Mouse (Mus musculus) lung, postnatal 0 days (tissue): Measurements from ENCODE around the gene Zfp260. TPM values are rescaled to one million over a fixed set of nuclear protein-coding genes. Genes with fewer than 3 reads are reported as not detected.

ENCODE experiments used
- ATAC-seq: fragments of 200-750 bp; cut with Nextera tagmentation; 2 replicates; pipeline ENCODE4 v1.8.0; 2017; ENCODE audit warnings: moderate library complexity
- DNase-seq: peaks from one replicate; pipeline ENCODE4 v3.0.0-alpha.2; 2016; ENCODE audit warnings: low spot score
- H3K27ac ChIP-seq: fragments of 300-500 bp; sonication (generic); 2 replicates; pipeline ENCODE4 v1.5.1; 2014; ENCODE audit warnings: antibody characterized with exemption, mild to moderate bottlenecking, low read length, mixed read lengths
- H3K27me3 ChIP-seq: fragments of 300-500 bp; sonication (generic); replicated peaks from 2 replicates; pipeline ENCODE4 v1.6.1; 2014; ENCODE audit warnings: low read length, mixed read lengths; ENCODE audit not compliant: insufficient read depth
- H3K36me3 ChIP-seq: fragments of 300-500 bp; sonication (generic); 2 replicates; pipeline ENCODE4 v1.6.1; 2014; ENCODE audit warnings: low read length, mixed read lengths; ENCODE audit not compliant: insufficient read depth
- H3K4me1 ChIP-seq: fragments of 300-500 bp; sonication (generic); 2 replicates; pipeline ENCODE4 v1.6.1; 2014; ENCODE audit warnings: antibody characterized with exemption, low read depth, low read length, mixed read lengths; ENCODE audit not compliant: insufficient read depth
- H3K4me2 ChIP-seq: fragments of 300-500 bp; sonication (generic); replicated peaks from 2 replicates; pipeline ENCODE4 v1.6.1; 2014; ENCODE audit warnings: low read depth, mild to moderate bottlenecking, low read length, moderate library complexity, mixed read lengths
- H3K4me3 ChIP-seq: fragments of 300-500 bp; sonication (generic); 2 replicates; pipeline ENCODE4 v1.5.1; 2014; ENCODE audit warnings: low read depth, low read length
- H3K9ac ChIP-seq: fragments of 300-500 bp; sonication (generic); replicated peaks from 2 replicates; pipeline ENCODE4 v1.6.1; 2014; ENCODE audit warnings: low read depth, mild to moderate bottlenecking
- H3K9me3 ChIP-seq: fragments of 300-500 bp; sonication (generic); 2 replicates; pipeline ENCODE4 v1.6.1; 2016; ENCODE audit warnings: low read length, mixed read lengths
- CTCF ChIP-seq: IDR thresholded peaks from 2 replicates; pipeline ENCODE4 v1.5.1; 2016; ENCODE audit warnings: antibody characterized with exemption, mild to moderate bottlenecking
- EP300 ChIP-seq: IDR thresholded peaks from 2 replicates; pipeline ENCODE4 v1.6.1; 2016; ENCODE audit warnings: antibody characterized with exemption, mild to moderate bottlenecking, control low read depth
- WGBS: fragments of 180-500 bp; shearing (Covaris S2); extraction: QIAGEN DNeasy Blood & Tissue Kit; methylation state at CpG from one replicate; pipeline ENCODE4 v1.1.7; 2014; 5-methylcytosine and 5-hydroxymethylcytosine counted together
- microRNA-seq: library from miRNA; unstranded; fragments of <30 nt; microRNA quantifications from one replicate; pipeline ENCODE4, GENCODE M21; 2016
- polyA plus RNA-seq: library from polyadenylated mRNA; unstranded; fragments of >200 nt; fragmentation: Nextera tagmentation; extraction: Ambion mirVana; gene quantifications from 2 replicates; pipeline ENCODE4 v1.2.1, GENCODE M21; 2015

Zfp260 gene
- polyA plus RNA-seq, 1 experiment from 2014 or later: 58.4 TPM

DNA sequence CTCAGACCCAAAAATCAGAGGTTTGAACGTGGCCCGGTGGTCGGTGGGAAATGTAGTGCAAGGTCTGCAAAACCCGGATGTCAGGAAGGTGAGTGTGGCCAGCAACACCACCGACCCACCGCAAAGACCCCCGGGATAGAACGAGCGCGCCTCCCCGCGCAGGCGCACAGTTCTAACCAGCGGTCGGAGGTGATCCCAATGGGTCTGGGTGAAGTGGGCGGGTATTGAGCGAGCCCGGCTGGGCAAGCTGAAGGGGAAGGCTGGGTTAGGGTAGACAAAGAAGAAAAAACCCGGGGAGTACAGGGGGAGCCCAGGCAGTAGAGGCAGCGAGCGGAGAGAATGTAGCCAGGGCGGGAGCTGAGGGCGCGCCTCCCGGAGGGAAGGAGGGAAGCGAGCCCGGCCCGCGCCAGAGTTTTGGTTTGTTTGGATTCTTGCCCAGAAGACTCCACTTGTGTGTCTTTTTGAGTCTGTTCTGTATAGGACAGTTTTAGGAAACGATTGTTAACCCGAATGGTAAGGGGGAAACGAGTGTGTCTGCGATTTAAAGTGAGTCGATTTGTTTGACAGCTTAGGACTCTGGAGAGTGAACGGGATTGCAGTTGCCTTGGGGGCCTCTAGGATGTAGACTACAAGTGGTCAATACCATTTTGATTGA lies 49.1 kb downstream of the Zfp260 start:
- H3K27me3 ChIP-seq: no peaks in the 10 kb centered on the region
- H3K9ac ChIP-seq: peak overlapping the region; percentile 55
- H3K4me1 ChIP-seq: no peaks in the 10 kb centered on the region
- peaks cover 3% of the 10 kb centered on the region; the same call in 1 of the 2 replicates for H3K9me3 ChIP-seq
- WGBS: under 1% methylated on average over 35 of the region's 35 CpGs
- peak; percentile 88 for ATAC-seq
- no peaks in the 10 kb centered on the region for H3K36me3 ChIP-seq
- H3K27ac ChIP-seq: no peak overlapping the region
- TF ChIP-seq EP300 (no peak), CTCF (0 out of 2 replicates have a peak, but pooled peaks have one; percentile 25)
- H3K4me2 ChIP-seq: peak overlapping the region; percentile 80
- peak; percentile 82 for DNase-seq
- peak overlapping the region; percentile 50 for H3K4me3 ChIP-seq

DNA sequence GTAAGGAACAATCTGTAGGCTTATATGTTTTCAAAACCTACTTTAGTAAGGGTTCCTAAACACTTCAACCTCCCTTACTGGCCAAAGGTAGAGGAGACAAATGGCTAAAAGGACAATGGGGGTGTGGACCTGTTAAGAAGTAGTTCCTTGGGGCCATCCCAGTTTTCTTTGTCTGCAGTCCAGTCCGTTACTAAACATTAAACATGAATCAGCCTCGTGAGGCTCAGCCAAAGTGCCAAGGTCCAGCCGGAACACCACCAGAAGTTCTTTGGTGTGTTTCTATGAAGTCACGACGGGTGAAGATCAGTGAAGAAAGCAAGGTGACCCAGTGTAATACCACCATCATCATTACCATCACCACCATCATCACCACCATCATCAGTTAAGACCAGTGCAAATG lies 52.4 kb downstream of the Zfp260 start:
- Histone ChIP-seq H3K36me3 (no peaks in the 10 kb centered on the region), H3K9ac (no peak overlapping the region), H3K4me1 (no peaks in the 10 kb centered on the region), H3K4me2 (no peak overlapping the region), H3K9me3 (peaks cover 20% of the 10 kb centered on the region), H3K27me3 (no peaks in the 10 kb centered on the region), H3K27ac (no peak overlapping the region), H3K4me3 (no peak overlapping the region)
- 89% methylated on average over 5 of the region's 5 CpGs for WGBS
- DNase-seq: no peak
- TF ChIP-seq EP300 (no peak), CTCF (no peak)
- ATAC-seq: no peak

DNA sequence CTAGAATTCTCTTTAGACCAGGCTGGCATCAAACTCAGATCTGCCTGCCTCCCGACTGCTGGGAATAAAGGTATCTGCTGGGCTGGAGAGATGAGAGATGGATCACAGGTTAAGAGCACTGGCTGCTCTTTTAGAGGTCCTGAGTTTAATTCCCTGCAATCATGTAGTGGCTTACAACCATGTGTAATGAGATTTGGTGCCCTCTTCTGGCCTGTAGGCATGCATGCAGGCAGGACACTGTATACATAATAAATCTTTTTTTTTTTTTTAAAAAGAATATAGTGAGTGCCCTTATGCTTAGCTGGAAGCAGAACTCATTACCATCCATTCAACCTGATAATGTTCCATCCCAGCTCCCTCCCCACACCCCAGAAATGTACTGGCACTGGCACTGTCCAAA lies 59.5 kb downstream of the Zfp260 start:
- ATAC-seq: no peak
- H3K27ac ChIP-seq: no peak overlapping the region
- 0 out of 2 replicates have a peak, but pooled peaks cover under 1% of the 10 kb centered on the region for H3K36me3 ChIP-seq

DNA sequence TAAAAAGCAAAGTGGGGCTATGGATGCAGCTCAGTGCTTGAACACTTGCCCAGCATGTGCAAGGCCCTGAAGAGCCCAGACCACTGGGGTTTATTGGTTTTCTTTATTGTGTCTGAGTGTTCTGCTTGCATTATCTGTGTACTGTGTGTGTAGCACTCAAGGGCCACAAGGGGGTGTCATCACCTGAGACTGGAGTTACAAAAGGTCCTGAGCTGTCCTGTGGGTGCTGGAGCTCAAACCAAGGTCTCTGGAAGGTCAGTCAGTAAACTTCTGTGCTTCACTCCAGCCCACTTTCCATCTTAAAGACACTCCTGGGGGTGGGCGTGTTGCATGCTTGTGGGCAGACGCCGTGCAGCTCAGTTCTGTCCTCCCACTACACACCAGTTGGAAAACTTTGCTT lies 60.9 kb downstream of the Zfp260 start:
- ATAC-seq (no peak), DNase-seq (no peak)
- Histone ChIP-seq H3K9ac (no peak overlapping the region), H3K4me2 (no peak overlapping the region), H3K4me1 (no peaks in the 10 kb centered on the region), H3K27ac (no peak overlapping the region), H3K27me3 (no peaks in the 10 kb centered on the region), H3K36me3 (peaks cover 11% of the 10 kb centered on the region; the same call in 1 of the 2 replicates), H3K9me3 (peaks cover 42% of the 10 kb centered on the region), H3K4me3 (no peak overlapping the region)
- TF ChIP-seq EP300 (no peak), CTCF (no peak)
- WGBS: 95% methylated on average over 3 of the region's 3 CpGs

More for the DNA sequence above, 59.5 kb downstream of the Zfp260 start:
- H3K4me3 ChIP-seq: no peak overlapping the region
- DNase-seq: no peak
- no peaks in the 10 kb centered on the region for H3K27me3 ChIP-seq
- H3K4me2 ChIP-seq: no peak overlapping the region
- peaks cover 44% of the 10 kb centered on the region for H3K9me3 ChIP-seq
- no peak overlapping the region for H3K9ac ChIP-seq
- TF ChIP-seq EP300 (no peak), CTCF (peak; percentile 5; the same call in 1 of the 2 replicates)
- WGBS: 93% methylated on average over 1 of the region's 1 CpGs
- H3K4me1 ChIP-seq: no peaks in the 10 kb centered on the region

Small RNA genes lying within 50 kb of the gene (microRNA-seq; reads per million reads assigned to microRNA genes)
- gene Gm23368: not detected

Other genes with a start within 250 kb of the Zfp260 start
- gene Zfp940, start 241.1 kb upstream of the Zfp260 start, polyA plus RNA-seq: 1.3 and 1.9 TPM in 2 replicates
- 3.3 and 4.0 TPM in 2 replicates for gene Zfp420, start 234.8 kb upstream of the Zfp260 start, polyA plus RNA-seq
- 4.2 and 5.0 TPM in 2 replicates for gene Zfp27, start 188.2 kb upstream of the Zfp260 start, polyA plus RNA-seq
- gene Zfp383, start 186.6 kb upstream of the Zfp260 start, polyA plus RNA-seq: 3.4 and 3.7 TPM in 2 replicates
- 5.1 and 6.7 TPM in 2 replicates for gene Zfp74, start 140.7 kb upstream of the Zfp260 start, polyA plus RNA-seq
- gene Zfp568, start 110.8 kb upstream of the Zfp260 start, polyA plus RNA-seq: 4.1 and 5.8 TPM in 2 replicates
- gene Zfp14, start 43.4 kb upstream of the Zfp260 start, polyA plus RNA-seq: 2.3 and 2.4 TPM in 2 replicates
- 3.8 and 4.0 TPM in 2 replicates for gene Zfp82, start 21.9 kb upstream of the Zfp260 start, polyA plus RNA-seq
- gene Gm26920, start 4.4 kb upstream of the Zfp260 start, polyA plus RNA-seq: 0.07 TPM in 1 of 2 replicates, not detected in the other
- 4.8 and 5.2 TPM in 2 replicates for gene Zfp566, start 4.2 kb upstream of the Zfp260 start, polyA plus RNA-seq
- 3.5 and 3.7 TPM in 2 replicates for gene Zfp382, start 27.2 kb downstream of the Zfp260 start, polyA plus RNA-seq
- gene Zfp146, start 75.0 kb downstream of the Zfp260 start, polyA plus RNA-seq: 6.0 and 6.9 TPM in 2 replicates
- gene Cox7a1, start 89.4 kb downstream of the Zfp260 start, polyA plus RNA-seq: 18.7 and 18.8 TPM in 2 replicates
- gene Capns1, start 104.0 kb downstream of the Zfp260 start, polyA plus RNA-seq: 118 and 120 TPM in 2 replicates
- 122 and 144 TPM in 2 replicates for gene Polr2i, start 137.2 kb downstream of the Zfp260 start, polyA plus RNA-seq
- 142 and 143 TPM in 2 replicates for gene Tbcb, start 137.5 kb downstream of the Zfp260 start, polyA plus RNA-seq
- 0.27 TPM in 1 of 2 replicates, not detected in the other for gene Ovol3, start 140.9 kb downstream of the Zfp260 start, polyA plus RNA-seq
- 0.37 and 0.81 TPM in 2 replicates for gene Thap8, start 185.3 kb downstream of the Zfp260 start, polyA plus RNA-seq
- 2.5 and 2.7 TPM in 2 replicates for gene Wdr62, start 185.6 kb downstream of the Zfp260 start, polyA plus RNA-seq
- 4.3 and 5.0 TPM in 2 replicates for gene Clip3, start 197.0 kb downstream of the Zfp260 start, polyA plus RNA-seq
- 60.6 and 78.2 TPM in 2 replicates for gene Alkbh6, start 213.9 kb downstream of the Zfp260 start, polyA plus RNA-seq
- 13.1 and 17.2 TPM in 2 replicates for gene Syne4, start 220.0 kb downstream of the Zfp260 start, polyA plus RNA-seq
- not detected in 2 replicates for gene E130208F15Rik, start 227.0 kb downstream of the Zfp260 start, polyA plus RNA-seq
- 17.6 and 20.0 TPM in 2 replicates for gene Sdhaf1, start 229.1 kb downstream of the Zfp260 start, polyA plus RNA-seq